Comparison of ENCODE assay signal across 8 mouse cellular contexts in the genomic region with DNA sequence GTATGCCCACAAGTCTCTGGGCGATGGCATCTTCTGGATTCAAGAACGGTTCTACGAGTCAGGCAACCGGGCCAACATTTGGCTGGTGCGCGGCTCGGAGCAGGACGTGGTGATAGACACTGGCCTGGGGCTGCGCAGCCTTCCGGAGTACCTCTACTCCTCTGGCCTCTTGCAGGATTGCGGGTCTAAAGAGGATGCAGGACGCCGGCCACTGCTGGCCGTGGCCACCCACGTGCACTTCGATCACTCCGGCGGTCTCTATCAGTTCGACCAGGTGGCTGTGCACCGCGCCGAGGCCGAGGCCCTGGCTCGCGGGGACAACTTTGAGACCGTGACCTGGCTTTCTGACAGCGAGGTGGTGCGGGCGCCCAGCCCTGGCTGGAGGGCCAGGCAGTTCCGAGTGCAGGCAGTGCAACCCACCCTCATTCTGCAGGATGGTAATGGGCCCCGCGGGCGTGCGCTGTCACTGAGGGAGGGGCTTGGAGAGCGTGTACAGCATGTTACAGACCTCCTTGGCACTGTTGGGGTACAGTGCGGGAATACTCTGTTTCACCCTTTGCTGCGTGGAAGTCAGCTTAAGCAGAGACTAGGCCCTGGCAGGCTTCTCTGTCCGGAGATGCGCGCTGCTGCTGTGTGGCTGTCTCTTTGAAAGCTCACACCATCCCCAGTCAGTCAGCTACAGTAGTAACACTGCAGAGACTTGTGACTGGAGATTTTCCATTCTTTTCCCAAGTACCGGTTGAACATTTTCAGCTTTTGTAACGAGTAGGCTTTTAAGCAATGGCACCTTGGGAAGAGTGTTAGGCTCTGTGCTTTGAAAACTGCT. TPM values are rescaled to one million over a fixed set of nuclear protein-coding genes. Genes with fewer than 3 reads are reported as not detected.
DNase-seq lines count a peak whose midpoint lies in the region; ATAC-seq and TF ChIP-seq lines count a peak whose summit lies in the region.

No protein-coding gene starts in this region.

- no peak for TF ChIP-seq CTCF in intestine, postnatal 0 days (IDR thresholded peaks at IDR 0.05; ENCODE audit: low read depth)

- peak overlapping the region; percentile 99 for H3K4me2 ChIP-seq in intestine, postnatal 0 days (replicated peaks; ENCODE audit: low read depth)
- peak overlapping the region; percentile 99 for H3K4me2 ChIP-seq in liver, embryonic 16.5 days (ENCODE audit: low read depth, low read length)

- H3K27me3 ChIP-seq in intestine, postnatal 0 days (replicated peaks; ENCODE audit: control insufficient read depth, insufficient read depth, low read length), result no peaks in the 10 kb centered on the region
- H3K27me3 ChIP-seq in liver, embryonic 16.5 days (ENCODE audit: control insufficient read depth, insufficient read depth, low read depth, low read length), result no peaks in the 10 kb centered on the region
- no peaks in the 10 kb centered on the region for H3K27me3 ChIP-seq in splenic B cell, adult 2 months (ENCODE audit: control insufficient read depth, insufficient read depth, low read length, poor library complexity, severe bottlenecking)

- H3K9me3 ChIP-seq in intestine, postnatal 0 days (ENCODE audit: control insufficient read depth), result no peaks in the 10 kb centered on the region
- H3K9me3 ChIP-seq in liver, embryonic 16.5 days (replicated peaks; ENCODE audit: control insufficient read depth, low read length), result no peaks in the 10 kb centered on the region

- DNase-seq in adrenal gland, postnatal 14 days, result peak; percentile 57
- DNase-seq in adrenal gland, adult 18-20 months (ENCODE audit: low spot score in 2 of 2), result no peak
- DNase-seq in urinary bladder, adult 2 months (ENCODE audit: low spot score), result peak; percentile 33
- DNase-seq in urinary bladder, postnatal 25 days (ENCODE audit: low spot score), result no peak
- peak; percentile 41 to 55 for DNase-seq in frontal cortex, postnatal 10 days (ENCODE audit: low spot score in 2 of 2)
- DNase-seq in splenic B cell, adult 2 months (ENCODE audit: low read depth, low spot score), result peak; percentile 6

- H3K36me3 ChIP-seq in intestine, postnatal 0 days (ENCODE audit: control insufficient read depth, insufficient read depth), result no peaks in the 10 kb centered on the region
- no peaks in the 10 kb centered on the region for H3K36me3 ChIP-seq in liver, embryonic 16.5 days (ENCODE audit: control insufficient read depth, insufficient read depth)
- no peaks in the 10 kb centered on the region for H3K36me3 ChIP-seq in splenic B cell, adult 2 months (ENCODE audit: control insufficient read depth, insufficient read depth, low read length, poor library complexity, severe bottlenecking)

- H3K27ac ChIP-seq in intestine, postnatal 0 days (ENCODE audit: low read depth, low read length), result peak overlapping the region; percentile 86
- H3K27ac ChIP-seq in liver, embryonic 16.5 days (ENCODE audit: low read length), result peak overlapping the region; percentile 91

- peak overlapping the region; percentile 58 for H3K9ac ChIP-seq in intestine, postnatal 0 days (ENCODE audit: low read depth, low read length)
- H3K9ac ChIP-seq in liver, embryonic 16.5 days (ENCODE audit: low read depth, low read length), result peak overlapping the region; percentile 73

- 0 out of 2 replicates have a peak, but pooled peaks cover 3% of the 10 kb centered on the region for H3K4me1 ChIP-seq in intestine, postnatal 0 days (replicated peaks; ENCODE audit: control insufficient read depth, insufficient read depth, low read length)
- H3K4me1 ChIP-seq in liver, embryonic 16.5 days (ENCODE audit: control insufficient read depth, low read depth, low read length), result peaks cover 29% of the 10 kb centered on the region

- peak; percentile 2; the same call in 1 of the 2 replicates for ATAC-seq in intestine, postnatal 0 days
- peak; percentile 17 for ATAC-seq in liver, embryonic 16.5 days (ENCODE audit: low read depth)

- 1% methylated on average over 42 of the region's 42 CpGs for WGBS in intestine, postnatal 0 days
- WGBS in liver, embryonic 16.5 days (ENCODE audit: insufficient replicate concordance), result 2% methylated on average over 42 of the region's 42 CpGs

- peak overlapping the region; percentile 77 for H3K4me3 ChIP-seq in intestine, postnatal 0 days (ENCODE audit: low read depth, low read length)
- H3K4me3 ChIP-seq in liver, embryonic 16.5 days (ENCODE audit: low read depth, low read length), result peak overlapping the region; percentile 91

RNA-seq across cellular contexts. Expression of a gene that starts 0.6 kb away (rescaled TPM):
- total RNA-seq in adrenal gland, postnatal 14 days (2021), result 6.8 and 8.1 TPM in 2 replicates
- total RNA-seq in adrenal gland, adult 18-20 months (2021), result 1 to 10 TPM; 8.2 to 8.3 TPM
- polyA plus RNA-seq in urinary bladder, adult 2 months (2012; rRNA removed), result 5.3 TPM in 2 replicates
- polyA plus RNA-seq in intestine, postnatal 0 days (2015; fragmentation: Nextera tagmentation; extraction: Ambion mirVana), result 3.7 and 4.6 TPM in 2 replicates
- polyA plus RNA-seq in liver, embryonic 16.5 days (2015; fragmentation: Nextera tagmentation; extraction: Ambion mirVana), result 3.1 and 3.4 TPM in 2 replicates

RNA-seq across cellular contexts. Expression of a gene that starts 0.9 kb away (rescaled TPM):
- 4.0 and 5.1 TPM in 2 replicates for total RNA-seq in adrenal gland, postnatal 14 days (2021)
- 1 to 10 TPM; 4.5 to 5.8 TPM for total RNA-seq in adrenal gland, adult 18-20 months (2021)
- 8.4 and 8.8 TPM in 2 replicates for polyA plus RNA-seq in urinary bladder, adult 2 months (2012; rRNA removed)
- 6.2 and 8.9 TPM in 2 replicates for polyA plus RNA-seq in intestine, postnatal 0 days (2015; fragmentation: Nextera tagmentation; extraction: Ambion mirVana)
- 6.5 and 8.4 TPM in 2 replicates for polyA plus RNA-seq in liver, embryonic 16.5 days (2015; fragmentation: Nextera tagmentation; extraction: Ambion mirVana)

RNA-seq across cellular contexts. Expression of a gene that starts 54.3 kb away (rescaled TPM):
- 25.9 and 27.9 TPM in 2 replicates for total RNA-seq in adrenal gland, postnatal 14 days (2021)
- 10 to 100 TPM; 15.5 to 22.1 TPM for total RNA-seq in adrenal gland, adult 18-20 months (2021)
- polyA plus RNA-seq in urinary bladder, adult 2 months (2012; rRNA removed), result 12.8 and 13.6 TPM in 2 replicates
- polyA plus RNA-seq in intestine, postnatal 0 days (2015; fragmentation: Nextera tagmentation; extraction: Ambion mirVana), result 32.4 and 32.7 TPM in 2 replicates
- 18.7 and 19.0 TPM in 2 replicates for polyA plus RNA-seq in liver, embryonic 16.5 days (2015; fragmentation: Nextera tagmentation; extraction: Ambion mirVana)

Comparison
In these comparisons a context has a peak if more than half of its experiments do, and no peak if none do; other contexts are left out.
1. DNase-seq: peak in adrenal gland, postnatal 14 days (single experiment), urinary bladder, adult 2 months (single experiment), frontal cortex, postnatal 10 days (2 of 2) and splenic B cell, adult 2 months (single experiment); none in adrenal gland, adult 18-20 months (0 of 2) and urinary bladder, postnatal 25 days (single experiment).